Mouse (Mus musculus): Measurements from ENCODE around the gene Tmem245. TPM values are rescaled to one million over a fixed set of nuclear protein-coding genes. Genes with fewer than 3 reads are reported as not detected.

The Tmem245 gene
- 6.2 TPM for polyA plus RNA-seq (2014; fragmentation: Illumina TruSeq; extraction: RNeasy Lipid Tissue Mini Kit (QIAGEN cat#74804); ENCODE audit: low read depth, low replicate concordance)

DNA sequence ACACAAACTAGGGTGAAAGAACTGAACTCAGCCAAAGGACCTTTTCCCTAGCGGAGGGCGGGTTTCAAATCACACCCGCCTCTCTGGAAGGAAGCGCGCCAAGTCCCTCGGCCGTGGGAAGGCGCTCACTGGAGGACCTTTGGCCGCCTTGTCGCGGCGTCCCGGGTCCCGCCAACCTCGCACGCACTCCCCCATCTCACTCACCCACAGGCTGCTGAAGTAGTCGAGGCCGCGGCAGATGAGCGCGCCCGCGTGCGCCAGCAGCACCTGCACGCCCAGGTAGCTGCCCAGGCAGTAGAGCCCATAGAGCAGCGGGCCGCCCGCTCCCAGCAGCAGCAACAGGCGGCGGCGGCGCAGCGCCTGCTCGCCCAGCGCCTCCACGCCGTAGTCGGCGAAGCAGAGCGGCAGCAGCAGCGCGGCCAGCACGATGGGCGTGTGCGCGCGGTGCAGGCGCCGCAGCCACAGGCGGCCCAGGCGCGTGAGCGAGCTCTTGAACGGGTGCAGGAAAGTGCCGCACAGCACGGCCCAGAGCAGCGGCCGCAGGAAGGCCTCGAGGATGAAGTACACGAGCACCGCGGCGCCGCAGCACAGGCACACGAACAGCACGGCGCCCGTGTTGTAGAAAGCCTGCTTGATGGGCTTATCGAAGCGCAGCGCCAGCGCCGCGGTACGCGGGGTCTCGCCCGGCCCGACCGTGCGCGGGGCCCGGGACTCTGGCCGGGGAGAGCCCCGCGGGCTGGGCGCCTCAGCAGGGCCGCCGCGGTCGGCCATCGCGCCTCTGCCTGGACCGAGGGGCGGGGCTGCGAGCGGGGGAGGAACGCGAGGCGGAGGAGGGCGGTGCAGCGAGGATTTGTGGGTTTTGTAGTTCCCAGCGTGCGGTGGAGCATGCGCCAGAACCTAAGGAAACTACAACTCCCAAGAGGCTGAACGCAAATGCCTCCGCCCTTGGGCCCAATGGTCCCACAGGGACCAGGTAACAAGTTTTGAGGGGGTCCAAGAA is at the start of gene Tmem245:
TSS of gene Tmem245 (minus strand) at position 797 of the 1,000 bp plus-strand sequence.

DNA sequence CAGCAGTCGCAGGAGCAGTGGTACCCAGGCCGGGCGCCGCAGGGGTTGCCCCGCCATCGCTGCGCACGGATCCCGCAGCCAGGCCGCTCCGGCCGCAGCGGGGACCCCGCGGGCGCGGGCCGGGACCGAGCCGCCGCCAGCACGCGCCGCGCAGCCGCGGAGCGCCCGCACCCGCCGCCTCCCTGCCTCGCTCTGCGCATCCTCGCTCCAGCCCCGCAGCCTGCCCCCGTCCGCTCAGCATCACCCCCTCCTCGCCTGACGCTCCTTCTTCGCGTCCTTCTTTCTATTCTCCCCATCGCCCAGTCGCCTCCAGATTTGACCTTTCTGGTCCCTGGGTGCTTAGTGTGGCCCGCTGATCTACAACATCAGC is 43.0 kb upstream of the Tmem245 start, which contains the start of gene Frrs1l:
TSS of gene Frrs1l (minus strand) at position 177 of the 370 bp plus-strand sequence.

DNA sequence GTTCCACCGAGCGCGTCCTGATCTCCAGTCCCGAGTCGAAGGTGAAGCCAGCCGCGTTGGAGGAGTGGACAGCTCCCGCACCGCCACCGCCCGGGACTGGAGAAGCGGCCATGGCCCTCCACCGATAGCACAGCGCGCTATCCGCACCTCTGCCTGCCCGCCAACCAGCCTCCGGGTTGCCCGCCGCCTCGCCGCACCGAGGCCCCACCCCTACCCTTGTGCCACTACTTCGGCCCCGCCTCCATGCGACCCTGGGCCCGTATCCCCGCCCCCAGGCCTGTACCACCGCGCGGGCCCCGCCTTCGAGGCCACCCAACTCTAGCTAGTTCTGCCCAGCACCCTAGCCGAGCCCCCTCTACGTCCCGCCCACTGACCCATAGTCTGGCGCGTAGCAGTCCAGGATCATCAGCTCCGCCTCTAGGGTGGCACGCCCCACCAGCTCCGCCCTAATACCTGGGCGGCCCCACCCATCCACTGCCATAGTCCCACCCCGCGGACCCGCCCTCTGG is 82.2 kb downstream of the Tmem245 start, which contains the start of gene Ctnnal1:
TSS of gene Ctnnal1 (minus strand) at position 186 of the 509 bp plus-strand sequence.

Other genes starting within 250 kb of the Tmem245 start
- not detected for gene Gm26657, start 207.4 kb downstream of the Tmem245 start, polyA plus RNA-seq (2014; fragmentation: Illumina TruSeq; extraction: RNeasy Lipid Tissue Mini Kit (QIAGEN cat#74804); ENCODE audit: low read depth, low replicate concordance)
- gene Actl7b, start 206.0 kb downstream of the Tmem245 start, polyA plus RNA-seq (2014; fragmentation: Illumina TruSeq; extraction: RNeasy Lipid Tissue Mini Kit (QIAGEN cat#74804); ENCODE audit: low read depth, low replicate concordance), result 17.0 TPM
- 51.7 TPM for gene Actl7a, start 204.0 kb downstream of the Tmem245 start, polyA plus RNA-seq (2014; fragmentation: Illumina TruSeq; extraction: RNeasy Lipid Tissue Mini Kit (QIAGEN cat#74804); ENCODE audit: low read depth, low replicate concordance)
- gene Elp1, start 145.1 kb downstream of the Tmem245 start, polyA plus RNA-seq (2014; fragmentation: Illumina TruSeq; extraction: RNeasy Lipid Tissue Mini Kit (QIAGEN cat#74804); ENCODE audit: low read depth, low replicate concordance), result 25.0 TPM
- 29.3 TPM for gene Fam206a, start 145.1 kb downstream of the Tmem245 start, polyA plus RNA-seq (2014; fragmentation: Illumina TruSeq; extraction: RNeasy Lipid Tissue Mini Kit (QIAGEN cat#74804); ENCODE audit: low read depth, low replicate concordance)
- gene Ctnnal1, start 82.2 kb downstream of the Tmem245 start, polyA plus RNA-seq (2014; fragmentation: Illumina TruSeq; extraction: RNeasy Lipid Tissue Mini Kit (QIAGEN cat#74804); ENCODE audit: low read depth, low replicate concordance), result 24.0 TPM
- 0.53 TPM for gene Frrs1l, start 43.0 kb upstream of the Tmem245 start, polyA plus RNA-seq (2014; fragmentation: Illumina TruSeq; extraction: RNeasy Lipid Tissue Mini Kit (QIAGEN cat#74804); ENCODE audit: low read depth, low replicate concordance)
- 5.1 TPM for gene Epb41l4b, start 196.0 kb upstream of the Tmem245 start, polyA plus RNA-seq (2014; fragmentation: Illumina TruSeq; extraction: RNeasy Lipid Tissue Mini Kit (QIAGEN cat#74804); ENCODE audit: low read depth, low replicate concordance)